Mouse (Mus musculus): ENCODE data around the gene Speer4b.
"Not testable (repeated sequence)": the region's sequence is repeated elsewhere in the genome, so short reads cannot be mapped to it uniquely, and the experiment has no call there.

Speer4b gene
- long read RNA-seq, experiment 1: 0 reads
- long read RNA-seq, experiment 2: 0 reads

- intact Hi-C loops (cut with DNase I): not testable (repeated sequence)
These were observed at the start of gene Speer4b for GRCm38 (mm10) chr5:27501338-27501737. Gene Speer4b, minus strand, starts transcription at chr5:27501438.

GRCm38 (mm10) chr5:27549291-27549690 lies 48.1 kb upstream of the Speer4b start:
- intact Hi-C loops (cut with DNase I): loop anchor here (10.0 kb wide), 1 partner anchor 124 kb away; no protein-coding TSS in a partner anchor

- intact Hi-C loops (cut with DNase I): loop anchor here (2.0 to 10.0 kb wide), 2 partner anchors 120 to 468 kb away; no protein-coding TSS in a partner anchor
These were observed 43.6 kb upstream of the Speer4b start for GRCm38 (mm10) chr5:27544816-27545270.

GRCm38 (mm10) chr5:27526906-27527305 lies 25.7 kb upstream of the Speer4b start:
- intact Hi-C loops (cut with DNase I): no loop called here

GRCm38 (mm10) chr5:27518716-27519115 lies 17.5 kb upstream of the Speer4b start:
- intact Hi-C loops (cut with DNase I): no loop called here

GRCm38 (mm10) chr5:27490942-27491341 lies 10.3 kb downstream of the Speer4b start:
- intact Hi-C loops (cut with DNase I): no loop called here

GRCm38 (mm10) chr5:27486138-27486537 lies 15.1 kb downstream of the Speer4b start:
- intact Hi-C loops (cut with DNase I): no loop called here

GRCm38 (mm10) chr5:27481706-27482105 lies 19.5 kb downstream of the Speer4b start:
- intact Hi-C loops (cut with DNase I): no loop called here

GRCm38 (mm10) chr5:27474964-27475465 lies 26.2 kb downstream of the Speer4b start:
- intact Hi-C loops (cut with DNase I): no loop called here

- intact Hi-C loops (cut with DNase I): no loop called here
These were observed 43.6 kb downstream of the Speer4b start for GRCm38 (mm10) chr5:27457686-27458085.

GRCm38 (mm10) chr5:27456981-27457380 lies 44.3 kb downstream of the Speer4b start:
- intact Hi-C loops (cut with DNase I): no loop called here

GRCm38 (mm10) chr5:27454386-27454785 lies 46.9 kb downstream of the Speer4b start:
- intact Hi-C loops (cut with DNase I): no loop called here

- intact Hi-C loops (cut with DNase I): no loop called here
These were observed 47.9 kb downstream of the Speer4b start for GRCm38 (mm10) chr5:27453201-27453845.

Measured in adrenal gland (tissue).